Mouse (Mus musculus) c-Kit-negative CD71-positive TER-119-positive erythroid progenitor cells, embryonic 14.5 days (primary cell): Measurements from ENCODE around the gene Rsph10b.

Experiments
- DNase-seq: peaks from one replicate; pipeline ENCODE4 v3.0.0-alpha.2; 2013; ENCODE audit warnings: low read depth, low spot score

Gene Rsph10b

DNA sequence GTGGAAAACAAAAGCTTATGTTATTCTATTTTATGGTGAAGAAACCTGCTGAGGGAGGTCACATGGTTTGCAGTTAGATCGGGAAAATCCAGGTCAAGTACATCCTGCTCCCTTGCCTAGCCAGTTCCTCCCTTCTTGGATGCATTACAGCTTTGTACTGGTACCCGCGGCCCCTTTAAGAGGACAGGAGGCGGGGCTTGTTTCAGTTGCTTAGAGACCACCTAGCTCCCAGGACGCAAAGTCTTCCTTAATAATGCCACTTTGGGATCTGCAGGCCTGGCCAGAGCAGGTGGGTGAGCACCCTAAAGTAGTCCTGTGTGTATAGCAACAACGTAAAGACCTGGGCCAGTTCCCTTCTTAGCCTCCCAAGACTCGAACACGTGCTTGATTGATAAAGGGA, at the start of gene Rsph10b:
Gene Rsph10b (plus strand): TSS at position 205 of the 400 bp plus-strand sequence.
- DNase-seq, result no peak

DNA sequence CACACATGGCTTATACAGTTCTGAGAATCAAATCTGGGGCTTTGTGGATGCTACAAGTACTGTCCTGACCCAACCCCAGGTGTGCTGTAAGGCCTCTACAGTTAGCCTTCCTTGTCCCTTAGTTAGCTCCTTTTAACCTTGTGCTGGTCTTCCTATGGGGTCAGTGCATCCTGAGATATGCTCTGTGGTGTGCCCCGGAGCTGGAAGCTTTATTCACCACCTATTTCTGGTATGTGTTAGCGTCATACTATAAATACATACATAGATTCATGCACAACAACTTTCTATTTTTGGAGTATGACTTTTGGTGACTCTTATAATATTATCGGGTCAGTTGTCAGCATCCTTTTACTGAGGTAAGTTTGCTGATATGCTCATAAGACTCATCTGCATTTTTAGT, 47.6 kb upstream of the Rsph10b start:
- no peak for DNase-seq

DNA sequence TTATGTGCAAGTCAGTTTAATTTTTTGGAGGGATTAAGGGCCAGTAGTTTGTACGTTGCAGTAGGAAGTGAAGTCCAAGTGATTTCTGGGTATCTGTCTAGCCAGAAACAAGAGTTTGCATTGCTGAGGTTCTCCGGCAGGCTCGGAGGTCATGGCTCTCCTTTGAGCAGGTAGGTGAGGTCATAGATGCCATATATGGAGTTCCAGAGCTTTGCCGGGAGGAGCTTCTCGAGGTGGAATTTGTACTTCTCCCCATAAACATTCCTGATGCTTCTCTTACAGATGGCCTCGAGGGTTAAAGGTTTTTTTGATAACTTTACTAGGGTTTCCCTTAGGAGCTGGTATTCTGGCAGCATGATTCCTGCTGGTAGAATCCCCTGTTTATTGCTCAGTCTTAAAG, 42.1 kb upstream of the Rsph10b start:
- DNase-seq, result no peak

DNA sequence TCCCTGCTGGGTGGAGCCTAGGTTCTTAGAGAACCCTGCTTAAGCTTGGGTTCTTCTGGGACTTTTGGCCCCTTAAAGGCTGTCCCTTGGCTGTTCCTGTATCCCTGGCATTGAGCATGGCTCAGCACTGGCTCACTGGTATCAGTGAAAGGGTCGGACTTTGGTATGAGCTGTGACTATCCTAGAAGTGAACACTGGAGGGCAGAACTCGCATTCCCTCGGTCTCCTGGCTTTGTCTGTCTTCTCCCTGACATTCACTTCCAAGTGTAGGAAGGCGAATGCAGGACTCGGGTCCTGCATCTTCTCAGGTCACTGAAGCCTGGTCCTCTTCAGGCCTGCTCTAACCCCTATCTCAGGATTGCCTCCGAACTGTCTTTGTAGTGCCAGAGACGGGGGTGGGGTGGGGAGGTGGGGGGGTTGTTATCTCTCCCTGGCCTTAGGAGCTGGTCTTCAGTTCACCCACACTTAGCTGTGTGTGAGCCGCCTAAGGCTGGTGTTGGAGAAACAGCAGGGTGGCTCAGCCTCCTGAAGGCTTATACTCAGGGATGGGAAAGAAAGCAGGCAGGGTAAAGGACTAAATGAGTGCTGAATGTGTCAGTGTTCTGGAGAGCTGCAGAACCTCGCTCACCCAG, 40.5 kb upstream of the Rsph10b start:
- no peak for DNase-seq

- no peak for DNase-seq
Observed at GRCm38 (mm10) chr5:143893396-143893795, 39.4 kb upstream of the Rsph10b start.

GRCm38 (mm10) chr5:143897635-143898330, 35.1 kb upstream of the Rsph10b start, which contains the start of gene Ankrd61:
TSS of gene Ankrd61 (minus strand) at chr5:143897685.
- no peak for DNase-seq

DNA sequence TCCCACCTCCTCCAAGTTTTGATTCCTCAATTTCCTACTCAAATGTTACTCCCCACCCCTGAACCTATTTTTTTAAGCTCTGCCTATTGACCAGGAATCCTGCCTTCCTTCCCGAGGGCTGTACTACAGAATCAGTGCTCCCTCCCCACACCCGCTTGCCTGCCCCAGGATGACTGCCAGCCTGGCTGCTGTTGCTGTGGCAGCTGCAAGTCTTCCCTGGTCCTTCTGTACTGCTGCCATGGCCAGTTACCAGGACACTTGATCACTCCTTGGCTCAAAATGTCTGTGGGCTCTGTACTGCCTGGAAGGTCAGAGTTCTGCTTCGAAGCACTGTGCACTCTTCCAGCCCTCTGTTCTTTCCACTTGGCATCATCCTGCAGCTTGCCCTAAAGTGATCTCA, 30.7 kb upstream of the Rsph10b start:
- DNase-seq, result no peak

DNA sequence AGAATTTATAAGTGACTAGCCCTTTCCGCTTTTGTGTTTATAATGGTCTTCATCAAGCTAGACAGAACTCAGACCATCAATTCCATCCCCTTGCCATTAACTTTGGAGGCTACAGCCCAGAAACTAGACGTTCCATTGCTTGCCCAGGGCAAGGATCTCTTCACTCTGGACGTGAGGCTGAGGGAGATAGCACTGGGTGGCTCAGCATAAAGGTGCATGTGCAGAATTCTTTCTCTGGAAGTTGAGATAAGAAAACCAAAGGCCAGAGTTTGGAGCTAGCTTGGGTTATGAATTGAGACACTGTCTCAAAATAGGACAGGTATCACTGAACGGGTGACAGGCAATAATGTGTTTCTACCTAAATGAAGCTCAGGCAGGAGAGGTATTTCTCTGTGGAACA, 29.0 kb upstream of the Rsph10b start:
- no peak for DNase-seq

- no peak for DNase-seq
Observed at GRCm38 (mm10) chr5:143906429-143906828, 26.4 kb upstream of the Rsph10b start.

- peak; percentile 48 for DNase-seq
Observed at GRCm38 (mm10) chr5:143908926-143909325, 23.9 kb upstream of the Rsph10b start.

DNA sequence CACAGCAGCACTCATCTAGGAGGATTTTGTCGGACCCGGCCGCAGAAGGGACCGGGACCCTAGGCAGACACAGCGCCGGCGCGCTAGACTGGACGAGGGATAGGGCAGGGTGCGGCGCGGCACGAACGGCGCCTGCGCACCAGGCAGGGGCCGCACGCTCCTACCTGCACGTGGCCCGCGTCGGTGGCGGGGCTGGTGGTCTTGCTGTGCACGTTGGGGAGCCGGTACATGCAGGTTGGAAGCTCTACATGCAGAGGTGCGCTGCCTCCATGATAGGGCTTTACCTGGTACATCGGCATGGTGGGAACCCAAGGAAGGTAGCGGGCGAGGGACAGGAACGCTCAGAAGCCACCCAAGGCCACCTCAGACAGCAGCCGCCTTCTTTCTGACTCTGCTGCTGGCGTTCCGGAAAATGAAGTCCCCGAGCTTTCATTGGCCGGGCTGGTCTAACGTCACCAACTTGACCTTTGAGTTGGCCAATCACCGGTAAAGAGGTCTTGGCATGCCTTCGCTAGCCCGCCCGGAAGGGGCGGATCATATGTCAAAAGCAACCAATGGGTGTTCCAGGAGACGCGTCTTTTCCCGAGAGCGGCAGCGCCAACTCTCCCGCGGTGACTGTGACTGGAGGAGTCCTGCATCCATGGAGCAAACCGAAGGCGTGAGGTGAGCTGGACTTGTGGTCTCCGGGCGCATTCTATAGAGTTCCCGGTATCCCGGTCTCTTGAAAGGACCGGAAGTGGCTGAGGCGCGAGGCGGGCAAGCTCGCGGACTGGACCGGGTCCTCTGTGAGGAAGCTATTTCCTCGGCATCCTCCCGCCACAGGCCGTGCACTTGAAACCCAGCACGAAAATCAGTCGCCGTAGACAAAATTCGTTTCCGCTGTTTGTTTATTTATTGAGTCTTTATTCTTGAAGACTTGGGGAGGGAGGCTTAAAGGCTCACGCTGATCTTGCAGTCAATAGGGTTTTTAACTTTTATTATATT, 23.1 kb upstream of the Rsph10b start, which contains the start of the genes Aimp2 and Pms2:
Gene Aimp2 (minus strand): TSS at position 431 of the 984 bp plus-strand sequence.
Gene Pms2 (plus strand): TSS at position 548 of the 984 bp plus-strand sequence.
- DNase-seq, result peak; percentile 98

DNA sequence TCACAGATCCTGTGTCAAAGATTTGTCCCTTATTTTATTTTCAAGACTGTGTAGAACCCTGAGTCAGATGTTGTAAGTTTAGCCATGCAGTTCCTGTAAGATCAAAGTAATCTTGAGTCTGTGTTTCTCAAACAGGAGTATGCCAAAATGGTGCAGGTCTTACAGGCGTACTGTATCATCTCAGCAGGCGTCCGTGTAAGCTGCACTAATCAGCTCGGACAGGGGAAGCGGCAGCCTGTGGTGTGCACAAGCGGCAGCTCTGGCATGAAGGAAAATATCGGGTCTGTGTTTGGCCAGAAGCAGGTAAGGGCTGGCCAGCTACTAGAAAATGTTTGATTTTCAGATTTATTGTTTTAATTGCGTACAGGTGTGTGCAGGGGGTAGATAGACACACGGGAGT, 16.6 kb upstream of the Rsph10b start:
- no peak for DNase-seq

- peak; percentile 43 for DNase-seq
Observed at GRCm38 (mm10) chr5:143917418-143917817, 15.4 kb upstream of the Rsph10b start.

GRCm38 (mm10) chr5:143918120-143918519, 14.7 kb upstream of the Rsph10b start:
- DNase-seq, result no peak

DNA sequence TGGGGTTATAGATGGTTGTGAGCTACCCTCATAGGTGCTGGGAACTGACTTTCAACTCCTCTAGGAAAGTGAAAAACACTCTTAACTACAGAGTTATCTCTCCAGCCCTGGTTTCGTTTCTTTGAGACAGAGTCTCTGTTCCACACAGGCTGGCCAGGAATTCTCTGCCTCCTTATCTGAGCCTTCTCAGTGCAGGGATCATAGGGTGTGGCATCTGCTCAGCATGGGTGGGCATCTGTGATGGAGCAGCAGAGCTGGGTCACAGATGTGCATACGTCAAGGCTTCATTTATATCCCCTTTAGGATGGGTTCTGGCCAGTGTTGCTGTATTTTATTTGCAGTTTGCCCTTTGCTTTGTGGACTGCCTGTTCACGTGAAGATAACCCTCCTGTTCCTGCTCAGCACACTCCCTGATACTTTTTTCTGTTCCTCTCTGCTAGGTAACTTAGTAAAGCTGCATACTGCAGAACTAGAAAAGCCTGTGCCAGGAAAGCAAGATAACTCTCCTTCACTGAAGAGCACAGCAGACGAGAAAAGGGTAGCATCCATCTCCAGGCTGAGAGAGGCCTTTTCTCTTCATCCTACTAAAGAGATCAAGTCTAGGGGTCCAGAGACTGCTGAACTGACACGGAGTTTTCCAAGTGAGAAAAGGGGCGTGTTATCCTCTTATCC, 7.9 kb upstream of the Rsph10b start:
- DNase-seq, result peak; percentile 65

DNA sequence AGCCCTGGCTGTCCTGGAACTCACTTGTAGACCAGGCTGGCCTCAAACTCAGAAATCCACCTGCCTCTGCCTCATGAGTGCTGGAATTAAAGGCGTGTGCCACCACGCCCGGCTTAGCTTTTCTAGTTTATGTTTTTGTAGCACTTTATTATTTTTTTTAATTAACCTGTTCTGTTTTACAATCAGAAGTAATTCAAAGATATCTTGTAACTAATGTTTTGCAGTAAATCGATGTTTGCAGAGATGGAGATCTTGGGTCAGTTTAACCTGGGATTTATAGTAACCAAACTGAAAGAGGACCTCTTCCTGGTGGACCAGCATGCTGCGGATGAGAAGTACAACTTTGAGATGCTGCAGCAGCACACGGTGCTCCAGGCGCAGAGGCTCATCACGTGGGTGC, 5.0 kb upstream of the Rsph10b start, which contains the start of gene Gm42421:
Gene Gm42421 (plus strand): TSS at position 301 of the 400 bp plus-strand sequence.
- DNase-seq, result no peak

GRCm38 (mm10) chr5:143929291-143929690, 3.5 kb upstream of the Rsph10b start:
- no peak for DNase-seq

- DNase-seq, result no peak
Observed at GRCm38 (mm10) chr5:143930656-143931055, 2.2 kb upstream of the Rsph10b start.

- no peak for DNase-seq
Observed at GRCm38 (mm10) chr5:143931863-143932580, 813 bp upstream of the Rsph10b start.

DNA sequence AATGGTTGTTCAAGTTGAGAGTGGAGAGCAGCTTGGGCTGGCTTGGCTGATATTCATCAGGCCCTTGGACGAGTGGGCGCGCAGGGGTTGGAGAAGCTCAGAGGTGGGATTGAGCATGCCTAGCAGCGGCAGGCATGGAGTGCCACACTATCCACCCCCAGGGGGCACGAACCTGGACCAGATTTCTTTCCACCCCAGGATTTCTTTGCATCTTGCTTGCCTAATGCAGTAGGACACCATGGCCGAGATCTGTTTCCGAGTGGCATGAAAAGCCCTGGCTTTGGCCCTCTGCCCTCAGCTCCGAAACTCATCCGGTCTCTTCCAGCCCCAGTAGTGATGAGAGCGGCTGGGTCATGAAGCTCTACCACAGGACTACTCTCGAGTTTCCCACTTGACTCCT, 579 bp downstream of the Rsph10b start:
- no peak for DNase-seq

GRCm38 (mm10) chr5:143933875-143934274, 1.0 kb downstream of the Rsph10b start:
- no peak for DNase-seq
